Mouse (Mus musculus): ENCODE data around the gene Ect2.

The Ect2 gene

GRCm38 (mm10) chr3:27063399-27064260 is 90.0 kb downstream of the Ect2 start:
- DNase-seq = no peak

GRCm38 (mm10) chr3:27060441-27060840 is 93.2 kb downstream of the Ect2 start:
- no peak for DNase-seq

GRCm38 (mm10) chr3:27059529-27060322 is 94.0 kb downstream of the Ect2 start:
- DNase-seq = no peak

GRCm38 (mm10) chr3:27055471-27055870 is 98.2 kb downstream of the Ect2 start:
- DNase-seq = no peak

GRCm38 (mm10) chr3:27054766-27055165 is 98.9 kb downstream of the Ect2 start:
- no peak for DNase-seq
